Mouse (Mus musculus) liver, postnatal 0 days (tissue): ENCODE data around the gene Plekhg1. TPM values are rescaled to one million over a fixed set of nuclear protein-coding genes. Genes with fewer than 3 reads are reported as not detected.

Source experiments
- ATAC-seq: fragments of 200-750 bp; cut with Nextera tagmentation; 2 replicates; pipeline ENCODE4 v1.8.0; 2017; ENCODE audit warnings: mild to moderate bottlenecking, moderate library complexity
- DNase-seq: peaks from one replicate; pipeline ENCODE4 v3.0.0-alpha.2; 2016
- H3K27ac ChIP-seq: fragments of 300-500 bp; sonication (generic); 2 replicates; pipeline ENCODE4 v1.5.1; 2014; ENCODE audit warnings: antibody characterized with exemption, moderate library complexity, mild to moderate bottlenecking, low read depth
- H3K27me3 ChIP-seq: fragments of 300-500 bp; sonication (generic); 2 replicates; pipeline ENCODE4 v1.6.1; 2014; ENCODE audit warnings: low read length, control low read depth, mixed read lengths; ENCODE audit not compliant: insufficient read depth
- H3K36me3 ChIP-seq: fragments of 300-500 bp; sonication (generic); replicated peaks from 2 replicates; pipeline ENCODE4 v1.6.1; 2014; ENCODE audit warnings: mild to moderate bottlenecking, control low read depth, low read length, moderate library complexity, mixed read lengths; ENCODE audit not compliant: insufficient read depth
- H3K4me1 ChIP-seq: fragments of 300-500 bp; sonication (generic); 2 replicates; pipeline ENCODE4 v1.6.1; 2014; ENCODE audit warnings: antibody characterized with exemption, mild to moderate bottlenecking, control low read depth; ENCODE audit not compliant: insufficient read depth
- H3K4me2 ChIP-seq: fragments of 300-500 bp; sonication (generic); 2 replicates; pipeline ENCODE4 v1.6.1; 2014; ENCODE audit warnings: low read depth, mild to moderate bottlenecking, low read length, moderate library complexity, mixed read lengths
- H3K4me3 ChIP-seq: fragments of 300-500 bp; sonication (generic); 2 replicates; pipeline ENCODE4 v1.5.1; 2014; ENCODE audit warnings: low read depth, low read length
- H3K9ac ChIP-seq: fragments of 300-500 bp; sonication (generic); replicated peaks from 2 replicates; pipeline ENCODE4 v1.6.1; 2014; ENCODE audit warnings: mild to moderate bottlenecking, moderate library complexity
- H3K9me3 ChIP-seq: fragments of 300-500 bp; sonication (generic); 2 replicates; pipeline ENCODE4 v1.6.1; 2016; ENCODE audit warnings: mild to moderate bottlenecking, control low read depth, low read length, mixed read lengths
- CTCF ChIP-seq: sonication (generic); IDR thresholded peaks from 2 replicates; pipeline ENCODE4 v1.5.1; 2016; ENCODE audit warnings: antibody characterized with exemption, low read depth
- EP300 ChIP-seq: IDR thresholded peaks from 2 replicates; pipeline ENCODE4 v1.6.1; 2016; ENCODE audit warnings: antibody characterized with exemption, low read depth, mild to moderate bottlenecking
- WGBS: fragments of 180-500 bp; shearing (Covaris S2); extraction: QIAGEN DNeasy Blood & Tissue Kit; methylation state at CpG from one replicate; pipeline ENCODE4 v1.1.7; 2014; ENCODE audit not compliant: insufficient replicate concordance; 5-methylcytosine and 5-hydroxymethylcytosine counted together
- polyA plus RNA-seq: library from polyadenylated mRNA; unstranded; fragments of >200 nt; fragmentation: Nextera tagmentation; extraction: Ambion mirVana; gene quantifications from 2 replicates; pipeline ENCODE4 v1.2.1, GENCODE M21; 2015

Plekhg1 gene
- polyA plus RNA-seq, 1 experiment from 2014 or later: 1.7 TPM

DNA sequence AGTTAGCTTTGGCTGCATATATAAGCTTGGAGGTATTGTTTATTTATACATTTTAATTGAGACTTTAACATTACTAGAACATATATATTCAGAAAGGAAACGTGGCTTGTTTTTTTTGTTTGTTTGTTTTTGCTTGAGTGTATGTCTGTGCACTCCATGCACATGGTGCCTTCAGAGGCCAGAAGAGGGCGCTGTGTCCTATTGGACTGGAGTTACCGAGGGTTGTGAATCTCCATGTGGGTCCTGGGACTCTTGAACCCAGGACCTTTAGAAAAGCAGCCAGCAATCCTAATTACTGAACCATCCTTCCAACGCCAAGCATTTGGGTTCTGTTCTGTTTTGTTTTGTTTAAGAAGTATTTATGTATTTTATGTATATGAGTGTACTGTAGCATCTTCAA is 255.1 kb downstream of the Plekhg1 start:
- H3K36me3 ChIP-seq: peaks cover 33% of the 10 kb centered on the region
- TF ChIP-seq EP300: no peak
- peak; percentile 64 for TF ChIP-seq CTCF
- no peaks in the 10 kb centered on the region for H3K27me3 ChIP-seq
- H3K4me1 ChIP-seq: peaks cover 11% of the 10 kb centered on the region; the same call in 1 of the 2 replicates
- no peak overlapping the region for H3K4me3 ChIP-seq
- peak; percentile 52 for DNase-seq
- no peak overlapping the region for H3K4me2 ChIP-seq
- 80% methylated on average over 4 of the region's 4 CpGs for WGBS
- no peak overlapping the region for H3K9ac ChIP-seq
- no peak for ATAC-seq
- no peaks in the 10 kb centered on the region for H3K9me3 ChIP-seq
- H3K27ac ChIP-seq: peak overlapping the region; percentile 44; the same call in 1 of the 2 replicates

DNA sequence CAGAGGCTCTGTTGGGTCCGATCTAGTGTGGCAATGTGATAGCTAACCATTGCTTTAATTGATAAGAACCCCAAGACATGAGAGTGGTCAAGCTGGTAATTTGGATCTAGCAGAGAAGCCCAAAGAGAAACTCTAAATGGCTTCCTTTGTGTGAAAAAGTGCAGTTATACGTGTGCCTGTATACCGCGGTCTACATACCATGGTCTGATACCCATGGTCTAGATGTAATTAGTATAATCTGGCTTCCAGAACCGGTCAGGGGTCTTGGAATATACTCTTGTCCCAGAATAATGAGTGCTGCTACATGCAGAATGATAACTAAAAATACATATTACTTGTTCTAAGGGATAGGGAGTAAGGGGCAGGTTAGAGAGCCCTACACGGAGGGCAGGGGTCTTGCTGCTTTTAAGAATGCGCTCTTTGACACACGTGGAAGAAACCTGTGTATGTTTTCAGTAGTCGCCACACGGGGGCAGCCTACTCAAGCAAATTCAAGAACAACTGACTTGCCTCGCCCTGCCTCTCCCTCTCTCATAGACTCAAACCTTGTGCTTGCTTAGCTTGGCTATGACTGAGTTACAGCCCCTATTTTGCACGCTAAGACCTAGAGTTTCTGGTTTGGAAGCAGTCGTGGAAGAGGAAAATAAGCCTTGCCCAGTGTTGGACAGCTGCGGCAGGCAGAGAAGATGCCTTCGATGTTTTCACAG is 256.2 kb downstream of the Plekhg1 start:
- 0 out of 2 replicates have a peak overlapping the region, but pooled peaks have one; percentile 29 for H3K27ac ChIP-seq
- WGBS: 54% methylated on average over 15 of the region's 15 CpGs
- TF ChIP-seq CTCF: peak; percentile 88
- 0 out of 2 replicates have a peak, but pooled peaks have one; percentile 43 for TF ChIP-seq EP300
- peak; percentile 79 for DNase-seq
- H3K4me2 ChIP-seq: peak overlapping the region; percentile 13; the same call in 1 of the 2 replicates
- peaks cover 27% of the 10 kb centered on the region for H3K36me3 ChIP-seq
- H3K27me3 ChIP-seq: no peaks in the 10 kb centered on the region
- ATAC-seq: no peak; the same call in 1 of the 2 replicates
- H3K4me3 ChIP-seq: no peak overlapping the region
- H3K9ac ChIP-seq: no peak overlapping the region
- peaks cover 11% of the 10 kb centered on the region; the same call in 1 of the 2 replicates for H3K4me1 ChIP-seq
- no peaks in the 10 kb centered on the region for H3K9me3 ChIP-seq

DNA sequence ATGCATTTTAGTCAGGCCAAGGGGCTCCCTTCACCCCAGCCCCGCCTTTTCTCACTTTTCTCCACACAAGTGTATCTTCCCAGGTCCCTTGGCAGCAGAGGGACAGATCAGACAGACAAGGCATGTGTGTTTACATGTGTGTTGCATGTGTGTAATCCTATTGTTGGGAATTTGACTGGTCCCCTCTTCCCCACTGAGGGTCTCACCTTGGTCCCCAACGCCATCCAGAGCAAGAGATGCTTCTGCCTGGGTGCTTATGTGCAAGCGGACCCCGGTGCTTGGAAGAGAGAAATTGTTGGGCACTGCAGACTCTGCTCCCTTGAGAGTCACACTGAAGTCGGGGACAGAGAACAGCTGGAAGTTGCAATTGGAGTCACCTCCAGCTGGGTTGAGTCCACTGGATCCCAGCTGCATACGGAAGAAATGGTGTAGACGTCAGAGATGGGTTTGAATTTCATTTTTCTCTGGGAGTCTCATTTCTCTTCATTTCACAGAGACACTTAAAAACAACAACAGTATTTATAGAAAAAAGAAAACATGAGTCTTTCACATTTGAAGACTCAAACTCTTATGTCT is 257.8 kb downstream of the Plekhg1 start:
- Histone ChIP-seq H3K27me3 (no peaks in the 10 kb centered on the region), H3K27ac (no peak overlapping the region), H3K36me3 (peaks cover 26% of the 10 kb centered on the region), H3K9ac (no peak overlapping the region), H3K4me2 (no peak overlapping the region), H3K4me3 (no peak overlapping the region), H3K4me1 (peaks cover 10% of the 10 kb centered on the region; the same call in 1 of the 2 replicates), H3K9me3 (no peaks in the 10 kb centered on the region)
- WGBS: 91% methylated on average over 7 of the region's 7 CpGs
- TF ChIP-seq CTCF (no peak), EP300 (no peak)
- no peak for DNase-seq
- ATAC-seq: no peak

DNA sequence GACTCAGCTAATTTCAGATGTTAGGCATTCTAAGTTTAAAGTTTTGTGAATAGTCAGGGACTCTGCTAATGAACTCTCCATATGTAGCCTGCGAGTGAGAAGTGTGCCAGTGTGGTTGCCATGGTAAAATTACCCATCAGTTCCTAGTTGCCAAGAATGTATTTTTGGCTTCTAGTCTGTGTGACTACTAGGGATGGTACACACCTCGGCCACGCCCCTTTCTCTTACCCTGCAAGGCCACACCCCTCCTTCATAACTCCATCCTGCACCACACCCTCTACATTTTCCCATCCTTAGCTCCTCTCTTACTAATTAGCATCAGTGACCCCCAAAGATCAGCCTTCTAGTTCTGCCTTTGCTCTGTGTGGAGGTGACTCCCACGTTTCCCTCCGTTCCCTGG is 262.5 kb downstream of the Plekhg1 start:
- Histone ChIP-seq H3K36me3 (peaks cover 21% of the 10 kb centered on the region), H3K9ac (no peak overlapping the region), H3K27me3 (no peaks in the 10 kb centered on the region), H3K4me3 (no peak overlapping the region), H3K9me3 (no peaks in the 10 kb centered on the region), H3K4me1 (no peaks in the 10 kb centered on the region), H3K4me2 (no peak overlapping the region), H3K27ac (no peak overlapping the region)
- no peak for TF ChIP-seq EP300
- TF ChIP-seq CTCF: no peak
- ATAC-seq: no peak
- 83% methylated on average over 5 of the region's 5 CpGs for WGBS
- DNase-seq: no peak

DNA sequence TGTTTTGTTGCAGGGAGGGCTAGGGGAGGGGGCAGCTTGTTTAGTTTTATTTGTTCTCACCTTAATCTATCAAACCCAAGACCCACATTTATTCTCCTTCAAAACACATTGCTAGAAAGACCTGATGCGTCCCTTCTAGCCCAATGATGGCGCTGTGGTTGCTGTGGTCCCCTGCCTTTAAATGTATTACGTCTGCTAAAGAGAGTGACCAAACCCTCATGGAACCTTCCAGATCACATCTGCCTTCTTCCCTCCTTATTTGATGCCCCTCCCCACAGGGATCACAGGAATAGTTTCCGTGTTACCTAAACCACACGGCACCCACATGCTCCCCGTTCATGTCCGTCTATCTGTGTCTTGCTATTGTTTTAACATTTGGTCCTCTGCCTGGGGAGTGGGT is 265.0 kb downstream of the Plekhg1 start:
- 84% methylated on average over 7 of the region's 7 CpGs for WGBS

DNA sequence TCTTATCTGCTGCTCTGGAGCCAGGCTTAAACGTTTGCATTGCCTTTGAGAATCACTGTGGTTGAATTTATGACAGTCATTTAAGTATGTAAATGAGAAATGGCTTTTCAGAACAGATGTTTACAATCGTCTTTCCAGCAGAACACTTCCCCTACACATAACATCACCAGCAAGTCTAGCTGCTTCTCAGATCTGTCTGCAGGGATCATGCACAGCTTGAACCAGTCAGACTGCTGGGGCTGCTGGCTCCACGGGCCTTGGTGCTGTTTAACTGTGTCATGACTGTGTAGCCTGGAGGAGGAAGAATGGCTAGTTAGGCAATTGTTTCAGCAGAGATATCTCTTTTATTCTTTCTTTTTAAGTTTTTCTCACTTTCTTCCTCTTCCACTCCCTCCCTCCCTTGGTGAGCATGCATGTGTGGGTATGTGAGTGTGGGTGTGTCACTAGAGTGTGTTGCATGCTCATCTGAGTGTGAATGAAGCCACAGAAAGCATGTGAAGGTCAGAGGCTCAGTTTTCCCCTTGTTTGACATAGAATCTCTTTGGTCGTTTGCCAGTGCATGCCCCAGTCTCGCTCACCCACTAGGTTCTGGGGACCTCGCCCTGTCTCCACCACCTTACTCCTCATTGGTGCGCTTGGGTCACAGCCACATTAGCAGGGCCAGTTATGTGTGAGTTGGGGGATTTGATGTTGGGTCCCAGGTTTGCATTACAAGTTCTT is 266.3 kb downstream of the Plekhg1 start:
- no peak for TF ChIP-seq CTCF
- no peak for TF ChIP-seq EP300
- WGBS: 63% methylated on average over 7 of the region's 7 CpGs
- DNase-seq (no peak), ATAC-seq (no peak)
- Histone ChIP-seq H3K4me1 (no peaks in the 10 kb centered on the region), H3K27me3 (no peaks in the 10 kb centered on the region), H3K36me3 (peaks cover 17% of the 10 kb centered on the region; the same call in 1 of the 2 replicates), H3K4me3 (no peak overlapping the region), H3K4me2 (no peak overlapping the region), H3K9ac (no peak overlapping the region), H3K27ac (no peak overlapping the region), H3K9me3 (no peaks in the 10 kb centered on the region)

More for the DNA sequence above, 265.0 kb downstream of the Plekhg1 start:
- H3K27ac ChIP-seq: no peak overlapping the region
- no peak overlapping the region for H3K9ac ChIP-seq
- DNase-seq: no peak
- H3K4me3 ChIP-seq: no peak overlapping the region
- H3K4me1 ChIP-seq: no peaks in the 10 kb centered on the region
- no peaks in the 10 kb centered on the region for H3K27me3 ChIP-seq
- no peaks in the 10 kb centered on the region for H3K9me3 ChIP-seq
- no peak for TF ChIP-seq CTCF
- TF ChIP-seq EP300: no peak
- no peak overlapping the region for H3K4me2 ChIP-seq
- peaks cover 18% of the 10 kb centered on the region; the same call in 1 of the 2 replicates for H3K36me3 ChIP-seq
- ATAC-seq: no peak

Other genes with a start within 250 kb of the Plekhg1 start
- 43.4 and 46.5 TPM in 2 replicates for gene Iyd, start 200.1 kb upstream of the Plekhg1 start, polyA plus RNA-seq
- gene Mthfd1l, start 232.8 kb downstream of the Plekhg1 start, polyA plus RNA-seq: 7.2 and 8.4 TPM in 2 replicates